Mouse (Mus musculus) 3T3-L1 (cell line): Measurements from ENCODE around the gene Cdh20.
A peak's percentile ranks its signal among the peaks of the same experiment; 100 is the strongest.
"Not testable (repeated sequence)": the region's sequence is repeated elsewhere in the genome, so short reads cannot be mapped to it uniquely, and the experiment has no call there.

Experiments used
- DNase-seq: peaks from one replicate; pipeline ENCODE4 v3.0.0-alpha.2; 2015; ENCODE audit warnings: low read depth, low spot score

Cdh20 gene

DNA sequence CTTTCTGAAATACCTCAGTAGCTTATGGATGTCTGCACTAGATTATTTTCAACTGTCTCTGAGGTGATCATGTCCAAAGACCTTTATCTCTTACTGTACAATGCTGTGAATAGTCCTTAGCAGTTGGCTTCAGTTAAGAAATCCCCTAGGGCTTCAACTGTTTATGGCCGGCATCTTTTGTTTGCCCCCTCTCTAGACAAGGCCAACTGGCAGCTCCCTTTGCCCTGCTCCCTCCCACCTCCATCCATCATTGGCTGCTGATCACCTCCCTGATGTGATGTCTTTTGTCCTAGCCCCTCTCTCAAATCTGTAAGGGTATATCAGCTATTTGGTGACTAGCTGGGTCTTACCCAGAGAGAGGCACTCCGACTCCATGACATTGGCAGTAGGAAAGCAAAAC is 148.2 kb downstream of the Cdh20 start:
- DNase-seq: no peak

DNA sequence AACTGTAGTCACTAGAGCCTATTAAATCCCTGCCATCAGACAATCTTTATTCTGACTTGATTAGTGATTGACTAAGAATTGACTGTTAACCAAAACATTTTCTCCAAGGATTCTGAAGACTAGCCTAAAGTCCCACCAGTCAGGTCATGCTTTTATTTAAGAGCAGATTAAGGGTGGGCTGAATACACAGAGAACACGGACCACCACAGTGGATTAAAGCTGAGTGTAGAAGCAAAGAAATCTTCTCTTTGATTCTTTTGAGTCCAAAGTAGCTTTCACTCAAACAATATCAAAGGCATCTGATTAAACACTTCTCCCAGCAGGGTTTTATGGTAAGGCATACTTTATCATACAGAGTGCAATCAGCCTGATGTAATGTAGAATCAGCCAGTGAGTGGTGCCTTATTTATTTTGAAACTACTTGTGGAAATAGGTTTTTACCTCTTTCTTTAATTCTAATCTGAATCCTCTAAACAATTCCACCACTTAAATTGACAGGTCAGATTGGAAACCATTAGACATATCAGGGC is 149.0 kb downstream of the Cdh20 start:
- DNase-seq: no peak

DNA sequence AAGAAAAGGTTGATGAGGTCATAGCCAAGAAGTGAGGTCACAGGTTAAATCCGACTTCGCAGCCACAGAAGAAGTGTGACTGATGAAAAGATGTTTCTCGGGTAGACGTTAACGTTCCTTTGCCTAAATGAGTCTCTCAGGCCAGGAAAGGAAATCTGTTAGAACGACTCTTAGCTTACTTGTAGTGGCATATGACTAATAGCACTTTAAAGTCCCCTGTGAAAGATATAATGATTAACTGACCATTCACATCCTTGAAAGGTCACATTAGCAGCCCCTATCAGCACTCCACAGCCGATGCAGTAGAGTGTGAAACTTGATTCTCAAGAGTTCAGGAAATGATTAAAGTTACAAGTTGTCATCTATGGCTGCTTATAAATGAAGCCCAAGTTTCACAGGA is 164.7 kb downstream of the Cdh20 start:
- no peak for DNase-seq

DNA sequence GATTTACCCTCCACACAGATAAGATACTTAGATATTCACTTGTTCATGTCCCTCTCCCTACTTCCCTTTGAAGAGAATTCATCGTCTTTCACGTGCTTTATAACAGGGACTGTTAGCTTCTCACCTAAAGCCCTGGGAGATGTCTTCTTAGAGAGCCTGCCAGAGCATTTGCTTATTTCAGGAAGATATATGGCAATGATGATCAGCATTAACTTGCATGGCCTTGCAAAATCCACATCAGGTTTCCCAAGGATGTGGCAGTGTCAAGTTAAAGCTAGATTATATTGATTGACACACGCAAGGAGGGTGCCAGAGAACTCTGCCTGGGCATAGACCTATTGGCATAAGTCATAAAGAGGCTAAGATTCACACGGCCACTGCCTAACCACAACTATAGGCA is 168.6 kb downstream of the Cdh20 start:
- no peak for DNase-seq

DNA sequence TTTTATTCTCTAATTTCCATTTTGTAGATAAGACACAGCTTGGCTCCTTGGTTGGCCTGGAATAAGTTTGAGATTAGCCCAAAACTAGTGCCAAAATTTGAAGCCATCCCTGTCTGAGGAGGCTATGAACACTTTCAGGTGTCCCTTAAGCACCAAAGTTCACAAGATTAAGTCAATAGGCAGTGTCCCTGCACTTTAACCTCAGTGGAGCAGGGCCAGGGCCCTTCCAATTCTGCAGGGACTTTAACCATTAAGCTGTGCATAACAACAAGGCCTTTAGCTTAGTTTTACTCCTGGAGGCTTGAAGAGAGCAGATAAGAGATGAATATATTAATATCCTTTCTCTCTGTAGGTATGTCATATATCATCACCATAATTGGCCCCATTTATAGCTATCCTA is 170.8 kb downstream of the Cdh20 start:
- DNase-seq: no peak

DNA sequence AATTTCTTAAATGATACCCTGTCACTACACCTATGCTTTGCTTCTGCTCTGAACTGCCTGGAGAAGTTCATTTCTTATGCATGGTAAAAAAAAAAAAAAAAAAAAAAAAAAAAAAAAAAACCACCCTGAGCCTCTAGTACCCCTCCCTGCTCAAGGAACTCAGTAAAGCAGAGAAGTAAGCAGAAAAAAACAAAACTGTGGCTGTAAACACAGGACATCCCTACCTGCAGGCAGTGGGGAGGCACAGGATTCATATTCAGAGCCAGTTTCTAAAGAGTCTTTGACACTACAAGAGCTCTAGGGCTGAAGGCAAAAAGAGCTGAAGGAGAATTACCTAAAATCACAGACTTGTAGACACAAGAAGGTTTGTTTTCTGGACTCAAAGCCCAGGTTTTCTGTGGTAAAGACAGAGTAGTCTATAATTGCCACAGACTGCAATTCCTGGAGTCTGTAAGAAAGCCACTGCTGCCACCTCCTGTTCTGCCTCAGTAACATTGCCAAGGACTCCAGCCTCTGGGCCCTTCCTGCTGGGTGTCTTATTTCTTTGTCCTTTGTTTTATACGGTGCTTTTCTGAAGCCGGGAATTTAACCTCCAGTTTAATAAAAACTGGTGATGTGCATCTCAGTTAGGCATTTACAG is 176.3 kb downstream of the Cdh20 start:
- DNase-seq: peak; percentile 4

DNA sequence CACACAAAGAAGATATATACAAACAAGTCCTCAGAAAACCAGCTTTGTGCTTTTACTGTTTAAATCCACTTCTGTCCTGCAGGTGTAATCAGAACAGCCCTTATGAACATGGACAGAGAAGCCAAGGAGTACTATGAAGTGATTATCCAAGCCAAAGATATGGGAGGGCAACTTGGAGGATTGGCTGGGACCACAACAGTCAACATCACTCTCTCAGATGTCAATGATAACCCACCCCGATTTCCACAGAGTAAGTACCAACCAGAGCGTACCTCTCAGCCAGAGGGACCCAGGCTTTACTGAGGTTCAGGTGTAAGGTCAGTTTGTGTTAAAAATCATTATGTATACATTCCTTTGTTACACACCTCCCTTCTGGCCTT is 176.8 kb downstream of the Cdh20 start:
- DNase-seq: no peak

DNA sequence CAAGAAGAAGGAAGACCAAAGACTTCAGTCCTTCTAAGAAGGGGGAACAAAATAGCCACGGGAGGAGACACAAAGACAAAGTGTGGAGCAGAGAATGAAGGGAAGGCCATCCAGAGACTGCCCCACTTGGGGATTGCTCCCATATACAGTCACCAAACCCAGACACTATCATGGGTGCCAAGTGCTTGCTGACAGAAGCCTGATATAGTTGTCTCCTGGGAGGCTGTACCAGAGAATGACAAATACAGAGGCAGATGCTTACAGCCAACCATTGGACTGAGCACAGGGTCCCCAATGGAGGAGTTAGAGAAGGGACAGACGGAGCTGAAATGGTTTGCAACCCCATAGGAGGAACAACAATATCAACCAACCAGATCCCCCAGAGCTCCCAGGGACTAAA is 181.3 kb downstream of the Cdh20 start:
- DNase-seq: not testable (repeated sequence)

DNA sequence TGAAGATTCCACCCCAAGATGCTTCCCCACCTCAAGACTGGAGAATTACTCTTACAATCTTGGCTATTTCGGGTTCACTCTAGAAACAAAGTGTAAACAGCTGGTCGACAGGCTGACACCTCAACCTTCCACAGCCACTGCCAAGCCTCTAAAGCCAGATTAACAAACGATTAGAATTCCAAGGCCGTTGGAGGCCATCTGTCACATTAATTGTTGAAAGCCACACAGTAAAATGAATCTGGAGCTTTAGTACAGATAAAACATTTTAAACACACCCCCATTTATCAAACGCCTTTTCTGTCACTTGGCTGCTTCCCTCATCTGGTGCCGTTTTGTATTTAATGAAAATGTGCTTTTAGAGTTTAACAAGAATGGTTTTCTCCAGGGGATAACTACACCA is 188.7 kb downstream of the Cdh20 start:
- DNase-seq: no peak

DNA sequence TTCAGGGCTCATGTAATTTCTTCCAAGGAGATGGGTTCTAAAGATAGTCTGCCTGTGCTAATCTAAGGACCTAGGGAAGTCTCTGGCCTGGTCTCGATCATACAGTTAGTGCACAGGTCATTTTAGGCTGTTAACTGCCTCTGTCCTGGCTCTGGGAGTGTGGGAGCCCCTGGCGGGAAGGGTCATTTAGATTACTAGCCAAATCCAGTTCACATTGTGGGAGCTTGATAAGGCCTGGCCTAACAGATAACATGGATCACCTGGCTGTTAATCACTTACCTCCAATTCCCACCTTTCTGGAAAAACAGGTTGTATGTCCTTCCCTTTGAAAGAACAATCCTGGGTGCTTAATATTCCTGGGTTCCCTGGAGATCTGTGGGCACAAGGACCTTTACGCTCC is 193.3 kb downstream of the Cdh20 start:
- DNase-seq: no peak

DNA sequence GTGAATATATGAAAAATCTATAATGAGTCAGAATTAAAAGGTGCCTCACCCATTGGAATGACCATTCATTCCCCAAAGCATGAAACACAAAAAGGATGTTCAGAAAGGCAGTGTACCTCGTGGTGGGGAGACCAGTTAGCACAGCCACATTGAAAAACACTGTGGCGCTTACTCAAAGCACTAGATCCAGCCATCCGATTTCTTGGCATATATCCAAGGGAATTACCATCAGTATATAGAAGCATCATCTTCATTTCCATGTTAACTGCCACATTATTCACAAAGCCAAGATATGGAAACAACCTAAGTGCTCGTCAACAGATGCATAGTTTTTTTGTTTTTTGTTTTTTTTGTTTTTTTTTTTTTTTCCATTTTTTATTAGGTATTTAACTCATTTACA is 193.9 kb downstream of the Cdh20 start:
- DNase-seq: no peak

DNA sequence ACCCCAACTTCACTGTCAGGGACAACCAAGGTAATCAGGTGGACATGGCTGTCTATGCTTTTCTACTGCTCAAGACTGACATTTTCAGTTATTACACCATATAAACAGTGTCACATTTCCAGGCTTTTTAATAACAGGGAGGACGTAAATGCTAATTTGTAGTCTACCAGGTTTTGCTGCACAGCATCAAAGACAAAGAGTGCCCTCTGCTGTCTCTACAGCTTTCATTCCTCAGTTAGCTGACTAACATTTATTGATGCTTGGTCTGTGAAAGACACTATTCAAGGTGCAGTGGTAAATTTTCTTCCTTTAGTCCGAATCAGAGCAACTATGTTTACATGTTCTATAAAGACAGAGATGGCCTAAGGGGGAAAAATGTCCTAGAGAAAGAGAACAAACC is 210.7 kb downstream of the Cdh20 start:
- DNase-seq: no peak

DNA sequence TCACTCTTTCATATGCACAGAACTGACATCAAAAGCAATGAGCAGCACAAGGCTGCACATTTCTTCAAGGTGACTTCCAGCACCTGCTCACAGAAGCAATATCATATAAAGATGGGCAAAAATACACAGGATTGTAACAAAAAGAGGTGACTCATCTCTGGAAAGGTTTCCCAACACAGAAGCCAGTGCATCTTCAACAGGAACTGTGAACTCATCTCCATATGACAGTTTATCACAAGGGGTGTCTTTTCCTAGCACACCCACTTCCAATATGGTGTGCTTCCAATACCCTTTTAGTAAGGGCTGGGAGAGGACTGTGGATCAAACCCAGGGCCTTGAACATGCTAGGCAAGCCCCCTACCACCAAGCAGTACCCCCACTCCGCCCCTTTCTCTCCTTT is 211.9 kb downstream of the Cdh20 start:
- no peak for DNase-seq

DNA sequence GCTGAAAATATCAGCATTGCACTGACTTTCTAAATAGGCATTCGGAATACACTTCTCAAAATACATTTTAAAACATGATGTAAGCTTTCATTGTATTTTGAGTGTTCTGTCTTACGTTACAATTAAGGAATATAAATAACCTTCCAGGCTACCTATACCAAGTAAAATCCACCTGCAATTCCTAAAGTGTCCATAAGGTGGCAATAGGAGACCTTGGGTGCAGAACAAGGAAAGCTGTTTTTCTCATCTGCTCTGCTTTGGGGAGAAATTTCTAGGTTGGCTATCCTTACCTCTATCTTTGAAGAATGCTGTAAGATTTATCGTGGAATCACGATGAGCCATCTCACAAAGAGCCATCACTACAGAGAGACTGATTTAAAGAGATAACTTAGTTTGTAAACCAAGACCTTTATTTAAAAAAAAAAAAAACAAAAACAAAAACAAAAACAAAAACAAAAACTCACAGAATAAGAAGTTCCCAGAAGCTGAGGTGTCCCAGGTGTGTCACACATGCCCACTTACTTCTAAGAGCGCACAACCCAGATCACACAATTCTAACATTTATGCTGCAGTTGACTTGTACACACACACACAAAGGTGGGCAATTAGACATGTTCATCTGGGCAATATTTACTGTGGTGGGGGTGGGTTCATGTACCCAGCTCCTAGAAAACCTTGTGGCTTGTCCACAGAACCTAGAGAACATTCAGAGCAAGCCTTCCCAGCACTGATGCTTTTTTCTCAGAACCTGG is 218.1 kb downstream of the Cdh20 start:
- peak; percentile 84 for DNase-seq

DNA sequence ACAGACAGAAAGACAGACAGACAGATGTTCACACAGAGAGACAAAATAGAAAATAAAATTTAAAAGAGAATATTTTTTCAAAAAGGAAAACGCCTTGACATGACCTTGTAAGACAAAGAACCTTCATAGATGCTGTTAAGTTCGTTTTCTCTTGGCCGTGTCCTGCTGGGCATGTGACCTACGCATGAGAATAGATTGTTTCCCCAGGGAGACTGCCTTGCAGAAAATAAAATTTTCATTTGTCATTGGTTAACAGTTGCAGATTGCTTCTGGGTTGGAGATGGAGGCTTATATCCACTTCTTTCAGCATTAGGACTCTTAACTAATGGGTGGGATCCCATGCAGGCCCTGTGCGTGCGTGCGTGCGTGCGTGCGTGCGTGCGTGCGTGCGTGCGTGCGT is 219.2 kb downstream of the Cdh20 start:
- no peak for DNase-seq

DNA sequence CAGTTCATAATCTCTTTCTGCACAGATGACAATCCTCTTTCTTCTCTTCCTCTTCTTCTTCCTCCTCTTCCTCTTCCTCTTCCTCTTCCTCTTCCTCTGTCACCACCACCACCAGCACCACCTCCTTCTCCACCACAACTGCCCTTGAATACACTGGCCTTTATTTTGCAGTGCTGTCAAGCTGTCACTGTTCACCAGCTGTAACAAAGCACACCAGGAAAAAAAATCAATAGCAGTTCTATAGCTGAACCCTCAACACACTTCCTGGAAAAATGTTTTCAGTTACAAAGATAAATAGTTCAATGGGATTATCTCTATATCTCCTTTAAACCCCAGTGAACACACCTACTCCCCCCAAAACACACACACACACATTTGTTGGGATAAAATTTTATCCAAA is 224.1 kb downstream of the Cdh20 start:
- no peak for DNase-seq

DNA sequence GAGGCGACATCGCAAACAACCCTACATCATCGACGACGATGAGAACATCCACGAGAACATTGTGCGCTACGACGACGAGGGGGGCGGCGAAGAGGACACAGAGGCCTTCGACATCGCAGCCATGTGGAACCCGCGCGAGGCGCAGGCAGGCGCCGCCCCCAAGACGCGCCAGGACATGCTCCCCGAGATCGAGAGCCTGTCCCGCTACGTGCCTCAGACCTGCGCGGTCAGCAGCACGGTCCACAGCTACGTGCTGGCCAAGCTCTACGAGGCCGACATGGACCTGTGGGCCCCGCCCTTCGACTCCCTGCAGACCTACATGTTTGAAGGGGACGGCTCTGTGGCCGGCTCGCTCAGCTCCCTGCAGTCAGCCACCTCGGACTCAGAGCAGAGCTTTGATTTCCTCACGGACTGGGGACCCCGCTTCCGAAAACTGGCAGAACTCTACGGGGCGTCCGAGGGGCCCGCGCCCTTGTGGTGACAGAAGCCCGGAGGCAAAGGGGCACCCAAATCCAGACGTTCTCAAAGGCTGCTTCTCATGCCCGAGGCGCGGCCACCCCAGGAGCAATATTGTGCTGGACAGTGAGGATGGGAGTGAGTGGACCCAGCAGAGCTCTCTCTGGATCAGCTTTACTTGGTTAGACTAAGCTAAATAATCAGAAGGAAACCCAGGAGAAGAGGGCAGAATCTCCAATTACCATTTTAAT is 225.7 kb downstream of the Cdh20 start:
- no peak for DNase-seq

DNA sequence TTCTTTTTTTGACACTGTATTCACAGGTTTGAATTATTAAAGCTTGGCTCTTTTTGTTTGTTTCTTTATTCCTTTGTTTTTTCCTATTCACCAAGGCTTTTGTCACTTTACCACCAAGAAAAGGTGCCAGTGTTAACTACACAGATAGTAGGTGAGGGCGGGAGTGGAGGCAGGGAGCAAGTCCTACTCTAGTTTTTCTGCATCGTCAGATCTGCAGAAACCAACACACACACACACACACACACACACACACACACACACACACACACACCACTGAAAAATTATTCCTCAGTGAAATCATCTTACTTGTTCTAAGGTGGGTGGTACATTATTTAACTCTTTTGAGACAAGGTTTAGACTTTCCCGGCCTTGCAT is 226.3 kb downstream of the Cdh20 start:
- DNase-seq: no peak

DNA sequence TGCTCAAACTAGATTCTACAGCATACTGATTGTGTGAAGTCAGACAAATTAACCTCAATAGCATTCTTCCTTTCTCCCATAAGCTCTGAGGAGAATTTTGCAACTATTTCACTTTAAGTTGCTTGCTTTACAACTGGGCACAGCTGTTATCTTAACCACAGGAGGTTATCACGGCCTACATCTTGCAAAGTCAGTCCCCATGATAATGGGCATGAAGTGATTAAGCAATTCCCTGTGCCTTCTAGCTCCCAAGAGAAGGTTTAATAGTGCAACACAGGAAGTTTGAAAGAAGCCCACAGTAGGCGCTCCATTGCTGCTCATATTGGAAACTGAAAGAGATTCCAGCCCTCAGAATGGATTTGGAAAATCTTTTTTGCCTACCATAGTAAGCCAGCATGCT is 229.5 kb downstream of the Cdh20 start:
- no peak for DNase-seq

DNA sequence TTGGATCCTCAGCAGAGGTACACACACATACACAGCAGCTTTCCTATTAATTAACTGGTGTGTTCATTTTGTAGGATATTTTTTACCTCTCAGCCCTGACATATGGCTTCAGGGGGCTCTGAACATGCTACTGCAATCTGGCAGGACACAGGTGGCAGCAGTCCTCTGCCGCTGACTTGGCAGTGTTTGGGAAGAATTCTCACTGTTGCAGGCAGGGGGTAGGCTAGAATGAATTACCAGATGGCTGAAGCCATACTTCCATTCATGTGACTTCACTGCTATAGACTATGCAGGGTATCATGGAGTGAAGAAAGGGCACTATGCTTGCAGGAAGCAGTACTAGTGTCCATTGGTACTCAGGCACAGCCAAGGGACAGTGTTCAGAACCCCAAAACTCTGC is 233.8 kb downstream of the Cdh20 start:
- DNase-seq: no peak

DNA sequence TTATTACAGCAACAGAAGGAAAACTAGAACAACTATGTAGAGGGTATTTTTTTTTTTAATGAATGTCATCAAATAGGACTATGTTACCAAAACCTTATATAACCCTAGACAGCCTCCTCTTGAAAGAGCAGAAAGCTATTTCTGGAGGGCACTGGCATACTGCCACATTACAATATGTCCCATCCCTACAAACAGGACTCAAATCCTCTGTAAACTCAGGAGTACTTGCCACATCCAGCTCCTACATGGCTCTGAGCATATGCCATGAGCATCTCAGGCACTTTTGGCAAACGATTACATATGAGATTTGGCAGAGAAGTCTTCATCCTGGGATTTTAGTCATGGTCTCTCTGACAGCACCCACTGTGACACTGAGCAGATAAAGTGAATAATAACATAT is 235.5 kb downstream of the Cdh20 start:
- DNase-seq: no peak

DNA sequence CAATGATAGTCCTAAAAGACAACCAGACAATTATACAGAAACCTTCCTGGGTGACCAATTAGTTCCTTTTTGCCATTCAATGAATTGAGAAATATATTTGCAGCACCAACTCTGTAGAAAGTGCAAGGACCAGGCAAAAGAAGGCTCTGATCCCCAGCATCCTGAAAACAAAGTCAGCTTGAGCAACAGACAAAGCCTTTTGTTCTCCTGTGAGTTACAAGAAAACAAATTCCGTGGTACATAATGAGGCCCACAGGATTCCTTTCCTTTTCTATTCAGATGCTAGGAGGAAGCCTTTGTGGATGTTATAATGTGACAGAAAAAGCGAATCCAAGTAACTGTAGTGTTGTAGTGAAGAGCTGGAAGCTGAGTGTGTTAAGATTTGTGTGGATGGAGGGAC is 244.3 kb downstream of the Cdh20 start:
- no peak for DNase-seq

DNA sequence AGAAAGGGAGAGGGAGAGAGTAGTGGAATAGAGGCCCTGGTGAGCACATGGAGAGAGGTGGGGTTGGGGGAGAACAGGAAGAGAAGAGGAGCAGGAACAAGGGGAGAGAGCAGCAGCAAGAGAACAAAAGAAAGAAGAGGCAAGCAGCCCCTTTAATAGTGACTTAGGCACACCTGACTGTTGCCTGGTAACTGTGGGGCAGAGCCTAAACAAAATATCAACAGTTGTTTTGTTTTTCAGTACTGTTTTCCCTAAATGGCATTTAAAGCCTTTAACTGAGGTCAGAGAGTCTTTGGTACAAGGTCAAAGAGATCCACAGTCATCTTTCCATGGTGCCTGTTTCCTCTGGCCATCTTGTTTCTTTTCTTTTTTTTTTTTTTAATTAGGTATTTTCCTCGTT is 245.0 kb downstream of the Cdh20 start:
- no peak for DNase-seq
